Mouse (Mus musculus): ENCODE data around the gene Zfp207. TPM values are rescaled to one million over a fixed set of nuclear protein-coding genes. Genes with fewer than 3 reads are reported as not detected.

Zfp207 gene
- total and polyA plus RNA-seq, 3 experiments: 143 to 347 (median 186) TPM

- DNase-seq (ENCODE audit: low read depth, low spot score): peak; percentile 71
- H3K4me1 ChIP-seq (ENCODE audit: control insufficient read depth in 1 of 2, insufficient read depth in 2 of 2, low read length in 2 of 2): peaks cover 27 to 35% of the 10 kb centered on the region in 2 experiments
- no peaks in the 10 kb centered on the region for H3K9me3 ChIP-seq (replicated peaks; ENCODE audit: insufficient read depth, low read length)
- H3K27ac ChIP-seq (ENCODE audit: control insufficient read depth, low read depth, low read length): peak overlapping the region; percentile 65
- peaks cover 4 to 34% of the 10 kb centered on the region in 2 experiments; a peak in 3 of 4 replicates for H3K36me3 ChIP-seq (ENCODE audit: control insufficient read depth in 1 of 2, insufficient read depth in 2 of 2, low read length in 2 of 2)
- H3K27me3 ChIP-seq (ENCODE audit: control insufficient read depth in 1 of 2, insufficient read depth in 2 of 2, low read length in 2 of 2): no peaks in the 10 kb centered on the region
- H3K9ac ChIP-seq (ENCODE audit: control insufficient read depth, low read depth, low read length, poor library complexity, severe bottlenecking): peak overlapping the region; percentile 25; the same call in 1 of the 2 replicates
- peaks cover 17% of the 10 kb centered on the region for H3K79me2 ChIP-seq (ENCODE audit: control insufficient read depth, insufficient read depth, low read length, poor library complexity)
- H3K4me3 ChIP-seq (ENCODE audit: control insufficient read depth in 1 of 2, insufficient read depth in 1 of 2, low read depth in 2 of 2, low read length in 2 of 2): peak overlapping the region; percentile 19 to 28; a peak in 1 of 4 replicates
- TF ChIP-seq BHLHE40 (IDR thresholded peaks at IDR 0.05; ENCODE audit: borderline replicate concordance, low read depth, low read length) (no peak), POLR2AphosphoS2 (IDR thresholded peaks at IDR 0.05; ENCODE audit: low read length) (no peak), UBTF (IDR thresholded peaks at IDR 0.05; ENCODE audit: borderline replicate concordance, insufficient read depth, low read depth, low read length) (no peak), SIN3A (IDR thresholded peaks at IDR 0.05; ENCODE audit: low read length) (no peak), NRF1 (IDR thresholded peaks at IDR 0.05; ENCODE audit: insufficient read depth, low read depth, low read length, poor library complexity, severe bottlenecking) (0 out of 2 replicates have a peak, but pooled peaks have one; percentile 7), TCF12 (IDR thresholded peaks at IDR 0.05; ENCODE audit: low read depth, low read length) (peak; percentile 18; the same call in 1 of the 2 replicates), MYC (IDR thresholded peaks at IDR 0.05; ENCODE audit: low read depth, low read length) (no peak), JUND (IDR thresholded peaks at IDR 0.05; ENCODE audit: low read depth, low read length) (no peak), POLR2A (IDR thresholded peaks at IDR 0.05; ENCODE audit: control insufficient read depth in 1 of 2, insufficient read depth in 1 of 2, low read depth in 1 of 2, low read length in 2 of 2, poor library complexity in 1 of 2) (no peak), KAT2A (conservative IDR thresholded peaks at IDR 0.05; ENCODE audit: low read depth, low read length) (no peak), TAL1 (IDR thresholded peaks at IDR 0.05; ENCODE audit: low read length) (no peak), ETS1 (IDR thresholded peaks at IDR 0.05; ENCODE audit: low read depth, low read length) (0 out of 2 replicates have a peak, but pooled peaks have one; percentile 7), GABPA (IDR thresholded peaks at IDR 0.05; ENCODE audit: low read depth, low read length) (no peak), MAX (IDR thresholded peaks at IDR 0.05; ENCODE audit: low read length) (no peak), USF2 (IDR thresholded peaks at IDR 0.05; ENCODE audit: borderline replicate concordance in 1 of 2, insufficient read depth in 1 of 2, low read depth in 1 of 2, low read length in 2 of 2) (no peak), ZKSCAN1 (IDR thresholded peaks at IDR 0.05; ENCODE audit: low read depth, low read length) (no peak), MAFK (IDR thresholded peaks at IDR 0.05; ENCODE audit: borderline replicate concordance, low read depth, low read length) (no peak), HCFC1 (IDR thresholded peaks at IDR 0.05; ENCODE audit: low read depth, low read length) (0 out of 2 replicates have a peak, but pooled peaks have one; percentile 58), TBP (IDR thresholded peaks at IDR 0.05; ENCODE audit: low read depth, low read length) (0 out of 2 replicates have a peak, but pooled peaks have one; percentile 19), POLR2AphosphoS5 (IDR thresholded peaks at IDR 0.05; ENCODE audit: borderline replicate concordance, low read depth, low read length) (no peak), SMC3 (IDR thresholded peaks at IDR 0.05; ENCODE audit: low read depth, low read length) (no peak), CHD2 (IDR thresholded peaks at IDR 0.05; ENCODE audit: low read length) (no peak), ZC3H11A (IDR thresholded peaks at IDR 0.05; ENCODE audit: low read depth, low read length) (0 out of 2 replicates have a peak, but pooled peaks have one; percentile 16), RAD21 (IDR thresholded peaks at IDR 0.05; ENCODE audit: low read depth, low read length) (no peak), MXI1 (IDR thresholded peaks at IDR 0.05; ENCODE audit: low read depth, low read length) (no peak), MEF2A (IDR thresholded peaks at IDR 0.05; ENCODE audit: extremely low read depth, insufficient replicate concordance, low read depth, low read length, poor library complexity, severe bottlenecking) (no peak), USF1 (IDR thresholded peaks at IDR 0.05; ENCODE audit: low read depth, low read length) (0 out of 2 replicates have a peak, but pooled peaks have one; percentile 5), NELFE (IDR thresholded peaks at IDR 0.05; ENCODE audit: low read depth, low read length) (no peak), RCOR1 (IDR thresholded peaks at IDR 0.05; ENCODE audit: low read depth, low read length) (no peak), CTCF (IDR thresholded peaks at IDR 0.05 in 2 of 3, conservative IDR thresholded peaks at IDR 0.05 in 1 of 3; ENCODE audit: control insufficient read depth in 1 of 3, insufficient read depth in 1 of 3, low read depth in 2 of 3, low read length in 3 of 3, poor library complexity in 1 of 3, severe bottlenecking in 1 of 3) (peak; percentile 34 to 59 (median 42); a peak in 5 of 6 replicates), MAZ (IDR thresholded peaks at IDR 0.05; ENCODE audit: low read depth, low read length) (no peak), E2F4 (IDR thresholded peaks at IDR 0.05; ENCODE audit: borderline replicate concordance, low read depth, low read length) (no peak), ELF1 (IDR thresholded peaks at IDR 0.05; ENCODE audit: low read depth, low read length) (0 out of 2 replicates have a peak, but pooled peaks have one; percentile 30), ZMIZ1 (IDR thresholded peaks at IDR 0.05; ENCODE audit: low read depth, low read length) (no peak), ZNF384 (IDR thresholded peaks at IDR 0.05; ENCODE audit: low read depth, low read length) (0 out of 2 replicates have a peak, but pooled peaks have one; percentile 32), MYB (IDR thresholded peaks at IDR 0.05; ENCODE audit: low read depth, low read length) (no peak)
Observed at GRCm38 (mm10) chr11:80425247-80425778, 42.2 kb downstream of the Zfp207 start.

Measured in MEL (cell line).